In genomic region chr6:113962811-113963210, GRCm38 (mm10) we compare ENCODE assay signal across 9 mouse cellular contexts.
DNase-seq lines count a peak whose midpoint lies in the region.
"Had no signal": no experiment of that assay in that cellular context is flagged by ENCODE, and none has a peak within 500 bp of the region (broad histone marks: within the 10 kb centered on the region; RNA-seq: fewer than 3 reads in every experiment).

No protein-coding gene starts in this region.

- peak; percentile 15 for DNase-seq in kidney, adult 18-20 months
- no peak for DNase-seq in kidney, adult 8-10 months
- DNase-seq in ES-CJ7 (ENCODE audit: low read depth, low spot score), result peak; percentile 55
- DNase-seq in adrenal gland, postnatal 36 days, result peak; percentile 42 to 51
- peak; percentile 79 for DNase-seq in limb, embryonic 10.5 days (ENCODE audit: low spot score)
- no peak for DNase-seq in thymus, adult 18-20 months
- DNase-seq in gastrocnemius, postnatal 10 days, result no peak
- no peak for DNase-seq in B cell, adult 2 months

- no peak overlapping the region for H3K4me3 ChIP-seq in limb, embryonic 10.5 days
- H3K4me3 ChIP-seq: limb, embryonic 13.5 days had no signal

- 8% methylated on average over 3 of the region's 3 CpGs for whole genome bisulfite sequencing in limb, embryonic 10.5 days

- H3K36me3 ChIP-seq in limb, embryonic 10.5 days, result no peaks in the 10 kb centered on the region
- H3K36me3 ChIP-seq: limb, embryonic 13.5 days had no signal

- peaks cover 9% of the 10 kb centered on the region; the same call in 1 of the 2 replicates for H3K4me1 ChIP-seq in limb, embryonic 10.5 days
- H3K4me1 ChIP-seq: limb, embryonic 13.5 days had no signal

- no peak overlapping the region for H3K27ac ChIP-seq in limb, embryonic 10.5 days
- H3K27ac ChIP-seq: limb, embryonic 13.5 days had no signal

- no peaks in the 10 kb centered on the region for H3K27me3 ChIP-seq in limb, embryonic 10.5 days (ENCODE audit: low read depth, poor library complexity, severe bottlenecking)
- H3K27me3 ChIP-seq: limb, embryonic 13.5 days had no signal

- no peaks in the 10 kb centered on the region for H3K9me3 ChIP-seq in limb, embryonic 10.5 days (replicated peaks)
- H3K9me3 ChIP-seq: limb, embryonic 13.5 days had no signal

Comparison
In these comparisons a context has a peak if more than half of its experiments do, and no peak if none do; other contexts are left out.
1. DNase-seq: peak in kidney, adult 18-20 months (single experiment), ES-CJ7 (single experiment), adrenal gland, postnatal 36 days (2 of 2) and limb, embryonic 10.5 days (single experiment); none in kidney, adult 8-10 months (0 of 2), thymus, adult 18-20 months (0 of 2), gastrocnemius, postnatal 10 days (single experiment) and B cell, adult 2 months (0 of 2).